Mouse (Mus musculus): Measurements from ENCODE around the gene Chst8.

- no peak for TF ChIP-seq CTCF (IDR thresholded peaks at IDR 0.05; ENCODE audit: insufficient read depth, low read length)
- TF ChIP-seq POLR2A (IDR thresholded peaks at IDR 0.05; ENCODE audit: borderline replicate concordance, extremely low read depth, low read depth, low read length), result no peak
These were observed 48.0 kb downstream of the Chst8 start for GRCm38 (mm10) chr7:34764250-34765148.

Data from lung, adult 2 months (tissue).